ENCODE assay signal across 15 mouse cellular contexts in the genomic region with DNA sequence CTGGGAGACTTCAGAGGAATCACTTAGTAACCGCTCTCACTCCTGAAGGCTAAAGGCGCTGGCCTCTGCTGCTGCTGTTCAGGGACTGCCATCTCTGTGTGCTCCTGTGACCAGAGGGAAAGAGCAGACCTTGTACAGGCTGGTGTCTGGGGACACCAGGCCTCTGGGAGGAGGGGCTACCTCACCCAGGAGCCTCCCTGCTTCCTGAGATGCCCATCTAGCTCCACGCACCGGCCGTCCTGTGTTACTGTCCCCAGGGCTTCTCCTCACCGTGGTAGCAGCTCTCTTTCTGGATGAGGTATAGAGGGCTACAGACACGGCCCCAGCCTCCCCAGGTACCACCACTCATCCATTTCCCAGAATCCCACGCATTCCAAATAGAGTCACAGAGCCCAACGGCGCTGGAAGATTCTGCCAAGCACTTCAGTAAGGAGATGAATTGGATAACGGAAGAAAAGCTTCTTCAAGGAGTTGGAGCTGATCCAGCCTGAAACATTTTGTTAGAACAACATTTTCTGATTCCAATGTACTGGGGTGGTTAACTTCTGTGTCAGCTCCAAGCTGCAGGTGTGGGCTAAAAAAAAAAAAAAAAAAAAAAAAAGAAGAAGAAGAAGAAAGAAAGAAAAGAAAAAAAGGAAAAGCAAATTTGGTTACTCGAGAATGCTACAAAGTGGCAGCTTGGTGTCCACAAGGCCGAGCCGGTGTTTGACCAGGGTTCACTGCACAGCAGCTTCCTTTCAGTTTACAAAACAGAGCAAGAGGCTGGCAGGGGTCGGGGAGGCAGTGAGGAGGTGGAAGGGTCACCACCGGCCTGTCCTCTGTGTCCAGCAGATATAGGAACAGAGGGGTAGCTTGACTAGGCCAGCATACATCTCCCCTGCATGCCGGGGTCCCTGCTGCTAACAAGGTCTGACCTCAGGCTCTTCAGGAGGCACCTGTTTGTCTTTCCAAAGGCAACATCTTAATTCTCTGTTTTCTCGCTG.
DNase-seq lines count a peak whose midpoint lies in the region; ATAC-seq and TF ChIP-seq lines count a peak whose summit lies in the region.
"Had no signal": no experiment of that assay in that cellular context is flagged by ENCODE, and none has a peak within 500 bp of the region (broad histone marks: within the 10 kb centered on the region; RNA-seq: fewer than 3 reads in every experiment).

No protein-coding gene starts in this region.

- no peak for TF ChIP-seq CTCF in lung, adult 2 months (IDR thresholded peaks at IDR 0.05; ENCODE audit: insufficient read depth, low read length)

- no peak for TF ChIP-seq POLR2A in lung, adult 2 months (IDR thresholded peaks at IDR 0.05; ENCODE audit: borderline replicate concordance, extremely low read depth, low read depth, low read length)

- no peaks in the 10 kb centered on the region for H3K9me3 ChIP-seq in forebrain, embryonic 16.5 days (ENCODE audit: control insufficient read depth, low read length)
- no peaks in the 10 kb centered on the region for H3K9me3 ChIP-seq in forebrain, embryonic 11.5 days (ENCODE audit: control insufficient read depth, low read length)
- no peaks in the 10 kb centered on the region for H3K9me3 ChIP-seq in midbrain, embryonic 14.5 days (ENCODE audit: control insufficient read depth, low read length)
- no peaks in the 10 kb centered on the region for H3K9me3 ChIP-seq in heart, embryonic 11.5 days (replicated peaks; ENCODE audit: control insufficient read depth, low read length)
- H3K9me3 ChIP-seq: embryonic facial prominence, embryonic 10.5 days; heart, embryonic 15.5 days had no signal

- no peaks in the 10 kb centered on the region for H3K27me3 ChIP-seq in forebrain, embryonic 16.5 days (replicated peaks; ENCODE audit: control insufficient read depth, insufficient read depth, low read length)
- no peaks in the 10 kb centered on the region for H3K27me3 ChIP-seq in forebrain, embryonic 11.5 days (ENCODE audit: control insufficient read depth, insufficient read depth, low read length)
- H3K27me3 ChIP-seq in midbrain, embryonic 14.5 days (ENCODE audit: control insufficient read depth, insufficient read depth, low read length), result no peaks in the 10 kb centered on the region
- H3K27me3 ChIP-seq in heart, embryonic 11.5 days (ENCODE audit: control insufficient read depth, insufficient read depth, low read length), result no peaks in the 10 kb centered on the region
- H3K27me3 ChIP-seq: heart, embryonic 15.5 days had no signal

- H3K4me3 ChIP-seq in forebrain, embryonic 16.5 days (replicated peaks; ENCODE audit: low read length), result no peak overlapping the region
- H3K4me3 ChIP-seq in forebrain, embryonic 11.5 days (ENCODE audit: low read depth, low read length), result no peak overlapping the region
- H3K4me3 ChIP-seq in lung, adult 2 months (replicated peaks; ENCODE audit: extremely low read depth, low read depth, low read length), result no peak overlapping the region
- no peak overlapping the region for H3K4me3 ChIP-seq in midbrain, embryonic 14.5 days (replicated peaks; ENCODE audit: low read depth, low read length)
- no peak overlapping the region for H3K4me3 ChIP-seq in heart, embryonic 11.5 days (ENCODE audit: low read depth, low read length)
- H3K4me3 ChIP-seq: embryonic facial prominence, embryonic 10.5 days; erythroblast, embryonic 14.5 days; heart, embryonic 15.5 days had no signal

- H3K4me2 ChIP-seq in forebrain, embryonic 16.5 days (ENCODE audit: low read length), result no peak overlapping the region
- H3K4me2 ChIP-seq in forebrain, embryonic 11.5 days (ENCODE audit: low read depth, low read length, severe bottlenecking), result no peak overlapping the region
- H3K4me2 ChIP-seq in midbrain, embryonic 14.5 days (ENCODE audit: low read length), result no peak overlapping the region
- H3K4me2 ChIP-seq in heart, embryonic 11.5 days, result no peak overlapping the region
- H3K4me2 ChIP-seq: heart, embryonic 15.5 days had no signal

- no peak; the same call in 1 of the 2 replicates for ATAC-seq in forebrain, embryonic 16.5 days
- no peak for ATAC-seq in forebrain, embryonic 11.5 days (replicated peaks; ENCODE audit: low FRiP score)
- no peak; the same call in 1 of the 2 replicates for ATAC-seq in midbrain, embryonic 14.5 days (ENCODE audit: low FRiP score, low TSS enrichment)
- ATAC-seq in heart, embryonic 11.5 days (replicated peaks; ENCODE audit: insufficient number of reproducible peaks, low FRiP score, low TSS enrichment), result no peak
- no peak for ATAC-seq in activated CD4-positive, CD25-positive, alpha-beta regulatory T cell, adult 4 months

- DNase-seq in forebrain, embryonic 11.5 days (ENCODE audit: low spot score), result no peak
- peak; percentile 19 for DNase-seq in lung, postnatal 10 days
- DNase-seq in lung, adult 2 months, result no peak
- DNase-seq in A20 (ENCODE audit: low read depth, low spot score), result peak; percentile 68
- peak; percentile 35 for DNase-seq in midbrain, embryonic 14.5 days
- DNase-seq: cerebellum, postnatal 25 days; kidney, adult 2 months; layer of hippocampus, postnatal 36 days had no signal

- WGBS in forebrain, embryonic 16.5 days, result 51% methylated on average over 18 of the region's 18 CpGs
- 61% methylated on average over 18 of the region's 18 CpGs for WGBS in forebrain, embryonic 11.5 days
- WGBS in lung, adult 2 months, result 48% methylated on average over 18 of the region's 18 CpGs
- WGBS in midbrain, embryonic 14.5 days, result 47% methylated on average over 18 of the region's 18 CpGs
- 60% methylated on average over 18 of the region's 18 CpGs for WGBS in heart, embryonic 11.5 days (ENCODE audit: insufficient replicate concordance)

- H3K36me3 ChIP-seq in forebrain, embryonic 16.5 days (ENCODE audit: control insufficient read depth, insufficient read depth), result no peaks in the 10 kb centered on the region
- H3K36me3 ChIP-seq in forebrain, embryonic 11.5 days (ENCODE audit: control insufficient read depth, insufficient read depth, low read length), result no peaks in the 10 kb centered on the region
- no peaks in the 10 kb centered on the region for H3K36me3 ChIP-seq in midbrain, embryonic 14.5 days (ENCODE audit: control insufficient read depth, insufficient read depth, low read length)
- no peaks in the 10 kb centered on the region for H3K36me3 ChIP-seq in heart, embryonic 11.5 days (ENCODE audit: control insufficient read depth, insufficient read depth, low read length)
- H3K36me3 ChIP-seq: embryonic facial prominence, embryonic 10.5 days; heart, embryonic 15.5 days had no signal

- 0 out of 2 replicates have a peak overlapping the region, but pooled peaks have one; percentile 6 for H3K9ac ChIP-seq in forebrain, embryonic 16.5 days (replicated peaks; ENCODE audit: low read depth, low read length)
- H3K9ac ChIP-seq in forebrain, embryonic 11.5 days (ENCODE audit: low read length), result no peak overlapping the region
- H3K9ac ChIP-seq in midbrain, embryonic 14.5 days (replicated peaks; ENCODE audit: low read length), result no peak overlapping the region
- H3K9ac ChIP-seq in heart, embryonic 11.5 days (ENCODE audit: low read depth, low read length), result no peak overlapping the region
- H3K9ac ChIP-seq: heart, embryonic 15.5 days had no signal

- peaks cover 7% of the 10 kb centered on the region for H3K4me1 ChIP-seq in forebrain, embryonic 16.5 days (replicated peaks; ENCODE audit: control insufficient read depth, insufficient read depth, low read length)
- no peaks in the 10 kb centered on the region; the same call in 1 of the 2 replicates for H3K4me1 ChIP-seq in forebrain, embryonic 11.5 days (replicated peaks; ENCODE audit: control insufficient read depth, insufficient read depth, low read length)
- no peaks in the 10 kb centered on the region for H3K4me1 ChIP-seq in lung, adult 2 months (ENCODE audit: control insufficient read depth, insufficient read depth, low read length)
- H3K4me1 ChIP-seq in midbrain, embryonic 14.5 days (ENCODE audit: control insufficient read depth, insufficient read depth, low read length), result peaks cover 7% of the 10 kb centered on the region; the same call in 1 of the 2 replicates
- no peaks in the 10 kb centered on the region; the same call in 1 of the 2 replicates for H3K4me1 ChIP-seq in heart, embryonic 11.5 days (ENCODE audit: control insufficient read depth, insufficient read depth, low read length)
- H3K4me1 ChIP-seq: heart, embryonic 15.5 days had no signal

- no peak overlapping the region for H3K27ac ChIP-seq in forebrain, embryonic 16.5 days (ENCODE audit: low read length)
- H3K27ac ChIP-seq in forebrain, embryonic 11.5 days (ENCODE audit: low read depth, low read length), result no peak overlapping the region; the same call in 1 of the 2 replicates
- 0 out of 2 replicates have a peak overlapping the region, but pooled peaks have one; percentile 20 for H3K27ac ChIP-seq in midbrain, embryonic 14.5 days (replicated peaks; ENCODE audit: low read depth, low read length)
- H3K27ac ChIP-seq in heart, embryonic 11.5 days (ENCODE audit: low read depth, low read length), result no peak overlapping the region
- H3K27ac ChIP-seq: embryonic facial prominence, embryonic 10.5 days; heart, embryonic 15.5 days; macrophage had no signal

Comparison
In these comparisons a context has a peak if more than half of its experiments do, and no peak if none do; other contexts are left out.
1. DNase-seq: peak in lung, postnatal 10 days (single experiment), A20 (single experiment) and midbrain, embryonic 14.5 days (single experiment); none in forebrain, embryonic 11.5 days (single experiment) and lung, adult 2 months (single experiment).